Mouse (Mus musculus): ENCODE data around the gene Slc4a1ap. TPM values are rescaled to one million over a fixed set of nuclear protein-coding genes. Genes with fewer than 3 reads are reported as not detected.

Gene Slc4a1ap
- polyA plus RNA-seq, 1 experiment, result 17.0 TPM

DNA sequence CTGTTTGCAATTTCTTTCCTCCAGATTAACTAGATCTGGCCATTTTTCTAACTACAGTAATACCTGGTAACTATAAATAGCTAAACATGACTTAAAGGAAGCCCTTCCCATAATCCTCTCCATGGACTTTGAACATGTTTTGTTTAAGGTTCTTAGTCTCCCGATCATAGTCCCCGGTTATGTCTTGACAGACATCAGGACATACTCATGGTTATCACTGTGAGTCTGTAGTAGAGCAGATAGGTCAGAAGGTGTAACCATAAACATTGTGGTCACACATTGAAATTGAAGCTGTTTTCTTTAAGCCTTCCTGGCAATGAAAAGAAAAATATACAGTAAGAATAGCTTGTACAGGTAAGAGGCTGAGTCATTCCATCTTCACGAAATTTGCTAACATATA is 46.9 kb downstream of the Slc4a1ap start:
- no peak overlapping the region for H3ac ChIP-seq (ENCODE audit: control insufficient read depth, insufficient read length, low read depth)
- H3K79me3 ChIP-seq (ENCODE audit: low read depth), result no peaks in the 10 kb centered on the region
- no peak overlapping the region for H3K4me3 ChIP-seq (ENCODE audit: insufficient read depth, poor library complexity, severe bottlenecking)
- TF ChIP-seq MYOD1 (IDR thresholded peaks at IDR 0.05; ENCODE audit: control insufficient read depth, insufficient read length, low read depth) (no peak), MYOG (IDR thresholded peaks at IDR 0.05; ENCODE audit: control insufficient read depth, extremely low read depth, insufficient read length) (no peak), FOSL1 (IDR thresholded peaks at IDR 0.05; ENCODE audit: insufficient read depth, low read length, poor library complexity, severe bottlenecking) (no peak), CTCF (IDR thresholded peaks at IDR 0.05; ENCODE audit: control insufficient read depth, insufficient read depth, insufficient read length) (no peak), USF1 (IDR thresholded peaks at IDR 0.05; ENCODE audit: low read depth) (no peak), MAX (IDR thresholded peaks at IDR 0.05) (no peak), CEBPB (IDR thresholded peaks at IDR 0.05; ENCODE audit: low read depth) (no peak)
- H3K27me3 ChIP-seq (ENCODE audit: control insufficient read depth, insufficient read depth, insufficient read length), result no peaks in the 10 kb centered on the region
- H3K36me3 ChIP-seq (ENCODE audit: control insufficient read depth, insufficient read depth), result no peaks in the 10 kb centered on the region
- no peaks in the 10 kb centered on the region for H3K79me2 ChIP-seq (ENCODE audit: control insufficient read depth, insufficient read depth)

GRCm38 (mm10) chr5:31576539-31576975 is 49.8 kb downstream of the Slc4a1ap start:
- TF ChIP-seq CEBPB (IDR thresholded peaks at IDR 0.05; ENCODE audit: low read depth) (no peak), USF1 (IDR thresholded peaks at IDR 0.05; ENCODE audit: low read depth) (peak; percentile 54), MYOG (IDR thresholded peaks at IDR 0.05; ENCODE audit: control insufficient read depth, extremely low read depth, insufficient read length) (no peak), MYOD1 (IDR thresholded peaks at IDR 0.05; ENCODE audit: control insufficient read depth, insufficient read length, low read depth) (peak; percentile 52), FOSL1 (IDR thresholded peaks at IDR 0.05; ENCODE audit: insufficient read depth, low read length, poor library complexity, severe bottlenecking) (peak; percentile 98), CTCF (IDR thresholded peaks at IDR 0.05; ENCODE audit: control insufficient read depth, insufficient read depth, insufficient read length) (no peak), MAX (IDR thresholded peaks at IDR 0.05) (peak; percentile 58)
- H3K79me2 ChIP-seq (ENCODE audit: control insufficient read depth, insufficient read depth), result no peaks in the 10 kb centered on the region
- H3K79me3 ChIP-seq (ENCODE audit: low read depth), result no peaks in the 10 kb centered on the region
- H3K27me3 ChIP-seq (ENCODE audit: control insufficient read depth, insufficient read depth, insufficient read length), result no peaks in the 10 kb centered on the region
- H3K36me3 ChIP-seq (ENCODE audit: control insufficient read depth, insufficient read depth), result no peaks in the 10 kb centered on the region
- H3K4me3 ChIP-seq (ENCODE audit: insufficient read depth, poor library complexity, severe bottlenecking), result no peak overlapping the region
- no peak overlapping the region for H3ac ChIP-seq (ENCODE audit: control insufficient read depth, insufficient read length, low read depth)

GRCm38 (mm10) chr5:31581263-31581662 is 54.5 kb downstream of the Slc4a1ap start:
- Histone ChIP-seq H3K79me2 (ENCODE audit: control insufficient read depth, insufficient read depth) (no peaks in the 10 kb centered on the region), H3K27me3 (ENCODE audit: control insufficient read depth, insufficient read depth, insufficient read length) (no peaks in the 10 kb centered on the region), H3ac (ENCODE audit: control insufficient read depth, insufficient read length, low read depth) (no peak overlapping the region), H3K79me3 (ENCODE audit: low read depth) (no peaks in the 10 kb centered on the region), H3K4me3 (ENCODE audit: insufficient read depth, poor library complexity, severe bottlenecking) (no peak overlapping the region), H3K36me3 (ENCODE audit: control insufficient read depth, insufficient read depth) (no peaks in the 10 kb centered on the region)
- TF ChIP-seq MAX (IDR thresholded peaks at IDR 0.05) (no peak), CEBPB (IDR thresholded peaks at IDR 0.05; ENCODE audit: low read depth) (no peak), USF1 (IDR thresholded peaks at IDR 0.05; ENCODE audit: low read depth) (no peak), MYOD1 (IDR thresholded peaks at IDR 0.05; ENCODE audit: control insufficient read depth, insufficient read length, low read depth) (no peak)

DNA sequence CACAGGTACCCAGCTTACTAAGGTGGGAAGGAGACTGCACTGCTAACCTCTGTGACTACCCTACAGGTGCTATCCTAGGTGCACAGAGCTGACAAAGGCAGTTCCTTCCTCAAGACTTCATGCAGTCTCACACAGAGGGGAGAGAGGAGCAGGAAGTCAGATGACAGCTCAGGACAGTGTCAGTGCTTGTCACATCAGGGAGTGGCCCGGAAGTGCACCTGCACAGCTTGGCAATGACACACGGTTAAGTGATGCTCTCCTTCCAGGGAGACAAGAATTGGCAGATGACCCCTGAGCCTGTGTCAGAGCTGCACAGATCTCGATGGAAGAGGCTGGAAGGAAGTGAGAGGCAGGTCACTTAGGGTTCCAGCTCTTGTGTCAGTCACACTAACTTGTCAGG is 55.1 kb downstream of the Slc4a1ap start:
- TF ChIP-seq MAX (IDR thresholded peaks at IDR 0.05), result no peak
- no peak for TF ChIP-seq CTCF (IDR thresholded peaks at IDR 0.05; ENCODE audit: control insufficient read depth, insufficient read depth, insufficient read length)
- TF ChIP-seq MYOG (IDR thresholded peaks at IDR 0.05; ENCODE audit: control insufficient read depth, extremely low read depth, insufficient read length), result no peak
- TF ChIP-seq USF1 (IDR thresholded peaks at IDR 0.05; ENCODE audit: low read depth), result no peak
- no peak for TF ChIP-seq FOSL1 (IDR thresholded peaks at IDR 0.05; ENCODE audit: insufficient read depth, low read length, poor library complexity, severe bottlenecking)
- H3ac ChIP-seq (ENCODE audit: control insufficient read depth, insufficient read length, low read depth), result no peak overlapping the region
- no peaks in the 10 kb centered on the region for H3K36me3 ChIP-seq (ENCODE audit: control insufficient read depth, insufficient read depth)
- H3K79me3 ChIP-seq (ENCODE audit: low read depth), result no peaks in the 10 kb centered on the region
- no peaks in the 10 kb centered on the region for H3K79me2 ChIP-seq (ENCODE audit: control insufficient read depth, insufficient read depth)
- H3K4me3 ChIP-seq (ENCODE audit: insufficient read depth, poor library complexity, severe bottlenecking), result no peak overlapping the region
- H3K27me3 ChIP-seq (ENCODE audit: control insufficient read depth, insufficient read depth, insufficient read length), result no peaks in the 10 kb centered on the region

DNA sequence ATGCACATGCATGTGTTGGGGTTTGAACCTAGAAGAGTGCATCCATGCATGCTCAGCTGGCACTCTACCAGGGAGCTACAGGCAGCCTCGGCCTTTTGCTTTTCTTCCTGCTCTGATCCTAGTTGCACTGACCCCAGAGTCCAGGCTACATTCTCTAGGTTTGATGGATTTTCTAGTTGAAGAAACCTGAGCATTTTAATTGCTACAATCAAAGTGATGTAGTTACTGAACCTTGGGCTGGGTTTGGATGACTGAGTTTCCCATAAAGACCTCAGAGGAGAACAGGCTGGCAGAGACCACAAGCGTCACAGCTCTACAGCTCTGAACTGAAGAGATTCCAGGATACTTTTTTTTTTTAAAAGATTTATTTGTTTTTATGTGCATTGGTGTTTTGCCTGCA is 56.5 kb downstream of the Slc4a1ap start:
- no peaks in the 10 kb centered on the region for H3K36me3 ChIP-seq (ENCODE audit: control insufficient read depth, insufficient read depth)
- no peaks in the 10 kb centered on the region for H3K79me3 ChIP-seq (ENCODE audit: low read depth)
- no peaks in the 10 kb centered on the region for H3K79me2 ChIP-seq (ENCODE audit: control insufficient read depth, insufficient read depth)
- no peak overlapping the region for H3ac ChIP-seq (ENCODE audit: control insufficient read depth, insufficient read length, low read depth)
- no peaks in the 10 kb centered on the region for H3K27me3 ChIP-seq (ENCODE audit: control insufficient read depth, insufficient read depth, insufficient read length)
- TF ChIP-seq CEBPB (IDR thresholded peaks at IDR 0.05; ENCODE audit: low read depth) (no peak), MAX (IDR thresholded peaks at IDR 0.05) (no peak), MYOG (IDR thresholded peaks at IDR 0.05; ENCODE audit: control insufficient read depth, extremely low read depth, insufficient read length) (no peak), USF1 (IDR thresholded peaks at IDR 0.05; ENCODE audit: low read depth) (no peak), FOSL1 (IDR thresholded peaks at IDR 0.05; ENCODE audit: insufficient read depth, low read length, poor library complexity, severe bottlenecking) (no peak), CTCF (IDR thresholded peaks at IDR 0.05; ENCODE audit: control insufficient read depth, insufficient read depth, insufficient read length) (no peak), MYOD1 (IDR thresholded peaks at IDR 0.05; ENCODE audit: control insufficient read depth, insufficient read length, low read depth) (no peak)
- H3K4me3 ChIP-seq (ENCODE audit: insufficient read depth, poor library complexity, severe bottlenecking), result no peak overlapping the region

DNA sequence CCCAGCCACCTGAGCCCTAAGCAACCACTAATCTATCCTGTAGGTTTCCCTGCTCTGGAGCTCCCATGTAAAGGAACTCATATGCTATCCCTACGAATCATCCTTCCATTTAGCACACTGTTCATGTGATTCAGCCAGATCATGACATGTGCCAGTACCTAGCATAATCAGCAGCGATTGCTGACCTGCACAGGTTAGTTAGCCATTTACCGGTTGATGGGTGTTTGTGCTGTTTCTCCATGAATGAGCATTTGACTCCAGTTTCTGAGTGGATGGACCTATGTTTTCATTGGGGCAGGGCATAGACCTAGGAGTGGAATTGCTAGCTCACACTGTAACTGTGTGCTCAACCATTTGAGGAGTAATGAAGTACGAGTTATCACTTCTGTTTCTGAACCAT is 58.7 kb downstream of the Slc4a1ap start:
- Histone ChIP-seq H3K27me3 (ENCODE audit: control insufficient read depth, insufficient read depth, insufficient read length) (no peaks in the 10 kb centered on the region), H3K79me2 (ENCODE audit: control insufficient read depth, insufficient read depth) (no peaks in the 10 kb centered on the region), H3K79me3 (ENCODE audit: low read depth) (no peaks in the 10 kb centered on the region), H3K4me3 (ENCODE audit: insufficient read depth, poor library complexity, severe bottlenecking) (no peak overlapping the region), H3K36me3 (ENCODE audit: control insufficient read depth, insufficient read depth) (no peaks in the 10 kb centered on the region), H3ac (ENCODE audit: control insufficient read depth, insufficient read length, low read depth) (no peak overlapping the region)
- TF ChIP-seq MAX (IDR thresholded peaks at IDR 0.05) (no peak), CTCF (IDR thresholded peaks at IDR 0.05; ENCODE audit: control insufficient read depth, insufficient read depth, insufficient read length) (no peak), USF1 (IDR thresholded peaks at IDR 0.05; ENCODE audit: low read depth) (no peak), MYOG (IDR thresholded peaks at IDR 0.05; ENCODE audit: control insufficient read depth, extremely low read depth, insufficient read length) (no peak), CEBPB (IDR thresholded peaks at IDR 0.05; ENCODE audit: low read depth) (no peak), FOSL1 (IDR thresholded peaks at IDR 0.05; ENCODE audit: insufficient read depth, low read length, poor library complexity, severe bottlenecking) (no peak), MYOD1 (IDR thresholded peaks at IDR 0.05; ENCODE audit: control insufficient read depth, insufficient read length, low read depth) (no peak)
